Mouse (Mus musculus): Measurements from ENCODE around the gene Mapkapk3. TPM values are rescaled to one million over a fixed set of nuclear protein-coding genes. Genes with fewer than 3 reads are reported as not detected.
A peak's percentile ranks its signal among the peaks of the same experiment; 100 is the strongest.

Gene Mapkapk3
- total RNA-seq, 2 experiments from 2014 or later: 1.9 to 2.7 TPM

DNA sequence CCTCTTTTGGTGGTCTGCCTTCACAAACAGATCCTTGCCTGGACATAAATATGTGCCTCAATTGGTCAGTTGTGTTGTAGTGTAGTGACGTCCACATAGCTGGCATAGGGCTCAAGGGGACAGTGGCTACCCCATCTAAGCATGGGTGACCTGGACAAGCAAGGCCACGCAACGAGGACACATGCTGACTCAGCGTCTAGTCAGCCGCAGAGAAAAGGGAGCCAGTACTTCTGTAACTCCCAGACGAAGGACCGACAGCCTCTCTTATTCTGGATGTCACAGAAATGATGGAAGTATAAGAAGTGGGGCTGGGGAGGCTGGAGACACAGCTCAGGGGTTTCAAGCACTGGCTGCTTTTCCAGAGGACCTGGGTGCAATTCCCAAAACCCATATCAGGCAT, 12.1 kb downstream of the Mapkapk3 start:
- intact Hi-C loops (cut with DNase I): loop anchor here (5.0 kb wide), 1 partner anchor 375 kb away; no protein-coding TSS in a partner anchor
- no peak for DNase-seq (ENCODE audit: extremely low spot score in 1 of 2, low spot score in 2 of 2)

DNA sequence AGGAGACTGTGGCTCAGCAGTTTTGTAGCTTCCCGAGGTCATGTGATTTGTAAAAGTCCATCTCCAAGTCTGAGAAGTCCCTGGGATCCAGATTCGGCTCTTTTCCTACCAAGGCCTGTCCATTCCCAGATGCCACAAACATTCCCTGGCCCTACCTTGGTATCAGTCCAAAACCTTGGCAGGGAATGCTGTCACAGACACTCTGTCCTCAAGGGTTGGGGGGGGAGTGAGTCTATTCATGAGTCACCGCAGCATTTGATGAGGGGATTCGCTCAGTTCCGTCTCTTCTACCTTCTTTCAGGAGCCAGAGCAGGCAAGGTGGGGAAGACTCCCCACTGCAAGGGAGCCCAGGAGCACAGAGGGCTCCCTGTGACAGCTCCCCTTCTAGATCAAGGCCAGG, 14.0 kb downstream of the Mapkapk3 start:
- DNase-seq (ENCODE audit: extremely low spot score in 1 of 2, low spot score in 2 of 2): no peak
- intact Hi-C loops (cut with DNase I): loop anchor here (5.0 kb wide), 1 partner anchor 373 kb away; no protein-coding TSS in a partner anchor

DNA sequence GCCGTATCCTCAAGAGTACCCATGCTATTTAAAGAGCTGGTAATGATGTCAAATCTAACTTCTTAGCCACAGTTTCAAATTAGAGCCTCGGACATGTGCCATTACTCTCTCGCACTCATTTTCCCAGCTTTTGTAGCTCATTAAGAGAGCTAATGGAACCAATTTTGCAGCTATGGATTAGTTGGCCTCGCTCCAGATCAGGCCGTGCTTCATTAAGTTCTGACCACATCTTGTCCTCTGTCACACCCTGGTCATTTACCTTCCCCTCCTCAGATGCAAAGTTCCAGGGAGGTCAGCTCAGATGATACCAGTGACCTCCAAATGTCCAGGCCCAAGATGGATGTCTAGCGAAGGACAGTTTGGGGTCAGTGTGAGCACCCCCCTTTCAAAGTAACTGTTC, 14.9 kb downstream of the Mapkapk3 start:
- intact Hi-C loops (cut with DNase I): loop anchor here (5.0 kb wide), 1 partner anchor 372 kb away; no protein-coding TSS in a partner anchor
- no peak for DNase-seq (ENCODE audit: extremely low spot score in 1 of 2, low spot score in 2 of 2)

DNA sequence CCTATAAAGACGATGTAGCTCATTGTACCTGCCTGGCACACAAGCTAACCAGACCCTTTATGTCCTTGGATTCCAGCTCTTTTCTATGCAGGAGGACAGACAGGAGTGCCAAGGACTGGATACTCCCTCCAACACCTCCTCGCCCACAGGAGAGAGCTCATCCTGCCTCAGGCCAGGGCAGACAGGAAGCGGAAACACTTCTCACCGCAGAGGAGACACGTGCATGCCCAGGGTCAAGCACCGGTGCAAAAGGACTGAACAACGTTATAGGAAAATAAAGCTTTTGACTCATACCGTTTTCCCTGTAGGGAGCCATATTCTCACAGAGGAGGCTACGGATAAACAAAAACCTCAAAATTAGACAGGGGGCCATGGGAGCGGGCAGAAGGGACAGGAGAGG, 16.5 kb downstream of the Mapkapk3 start:
- DNase-seq (ENCODE audit: extremely low spot score in 1 of 2, low spot score in 2 of 2): no peak
- intact Hi-C loops (cut with DNase I): no loop called here

DNA sequence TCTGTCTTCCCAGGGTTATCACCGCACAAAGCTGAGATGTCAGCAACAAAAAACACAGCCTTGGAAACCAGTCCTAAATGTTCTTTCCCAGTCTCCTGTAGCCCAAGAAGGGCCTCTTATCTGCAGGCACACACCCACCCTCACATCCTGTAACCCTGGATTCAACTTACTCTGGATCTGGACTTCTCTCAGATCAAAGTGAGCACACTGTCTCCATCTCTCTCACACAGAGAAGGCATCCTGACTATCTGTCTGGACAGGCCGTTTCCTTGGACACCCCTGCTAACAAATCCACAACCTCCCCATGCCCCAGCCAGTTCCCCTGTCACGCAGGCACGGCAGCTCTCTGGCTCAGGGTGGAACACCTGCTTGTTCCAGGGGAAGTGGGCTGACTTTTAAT, 17.4 kb downstream of the Mapkapk3 start:
- intact Hi-C loops (cut with DNase I): no loop called here
- no peak for DNase-seq (ENCODE audit: extremely low spot score in 1 of 2, low spot score in 2 of 2)

DNA sequence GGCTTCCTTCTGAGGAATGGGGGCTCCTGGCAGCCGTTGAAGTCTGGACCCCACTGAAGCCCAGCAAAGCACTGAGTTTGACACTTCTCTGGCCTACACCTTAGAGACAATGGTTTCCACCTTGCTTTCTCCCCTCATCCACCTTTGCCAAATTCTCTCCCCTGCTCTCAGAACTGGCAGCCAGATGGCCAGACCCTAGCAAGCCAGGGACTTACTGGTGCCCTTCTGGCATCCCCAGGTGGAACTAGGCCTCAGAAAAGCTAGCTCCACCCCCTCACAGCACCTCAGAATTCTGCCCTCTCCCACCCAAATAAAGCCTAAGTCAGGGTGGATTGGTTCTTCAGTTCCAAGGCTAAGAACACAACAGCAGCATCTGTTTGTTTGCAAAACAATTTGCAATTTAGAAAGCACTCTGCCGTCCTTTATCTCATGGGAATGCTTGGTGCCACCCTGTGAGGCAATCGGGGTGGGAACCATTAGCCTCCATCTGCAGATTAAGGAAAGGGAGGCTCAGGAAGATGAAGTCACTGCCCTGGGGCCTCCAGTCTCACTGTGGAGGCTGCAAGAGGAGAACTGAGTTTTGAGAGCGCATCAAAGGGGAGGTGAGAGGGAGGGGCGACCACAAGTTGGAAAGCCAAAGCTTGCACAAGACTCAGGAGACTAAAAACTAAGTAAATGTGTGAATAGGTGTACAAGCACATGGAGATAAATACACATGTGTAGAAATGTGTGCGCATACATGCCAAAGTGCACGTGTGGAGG, 18.3 kb downstream of the Mapkapk3 start:
- no peak for DNase-seq (ENCODE audit: extremely low spot score in 1 of 2, low spot score in 2 of 2)
- intact Hi-C loops (cut with DNase I): no loop called here

DNA sequence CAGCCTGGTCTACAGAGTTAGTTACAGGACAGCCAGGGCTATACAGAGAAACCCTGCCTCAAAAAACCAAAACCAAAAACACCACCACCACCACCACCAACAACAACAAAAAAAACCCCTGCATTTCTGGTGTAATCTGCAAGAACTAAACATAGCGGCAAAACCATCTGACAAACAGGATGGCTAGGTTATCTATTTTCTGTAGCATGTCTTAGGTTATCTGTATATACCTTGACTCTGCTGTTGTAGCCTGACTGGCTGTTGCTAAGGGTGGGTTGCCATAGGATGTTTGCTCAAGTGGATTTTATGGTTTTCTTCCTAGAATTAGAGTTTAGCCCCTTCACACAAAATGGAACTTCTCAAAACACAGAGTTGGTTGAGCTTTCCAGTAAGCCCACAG, 19.9 kb downstream of the Mapkapk3 start:
- intact Hi-C loops (cut with DNase I): no loop called here
- DNase-seq (ENCODE audit: extremely low spot score in 1 of 2, low spot score in 2 of 2): no peak

DNA sequence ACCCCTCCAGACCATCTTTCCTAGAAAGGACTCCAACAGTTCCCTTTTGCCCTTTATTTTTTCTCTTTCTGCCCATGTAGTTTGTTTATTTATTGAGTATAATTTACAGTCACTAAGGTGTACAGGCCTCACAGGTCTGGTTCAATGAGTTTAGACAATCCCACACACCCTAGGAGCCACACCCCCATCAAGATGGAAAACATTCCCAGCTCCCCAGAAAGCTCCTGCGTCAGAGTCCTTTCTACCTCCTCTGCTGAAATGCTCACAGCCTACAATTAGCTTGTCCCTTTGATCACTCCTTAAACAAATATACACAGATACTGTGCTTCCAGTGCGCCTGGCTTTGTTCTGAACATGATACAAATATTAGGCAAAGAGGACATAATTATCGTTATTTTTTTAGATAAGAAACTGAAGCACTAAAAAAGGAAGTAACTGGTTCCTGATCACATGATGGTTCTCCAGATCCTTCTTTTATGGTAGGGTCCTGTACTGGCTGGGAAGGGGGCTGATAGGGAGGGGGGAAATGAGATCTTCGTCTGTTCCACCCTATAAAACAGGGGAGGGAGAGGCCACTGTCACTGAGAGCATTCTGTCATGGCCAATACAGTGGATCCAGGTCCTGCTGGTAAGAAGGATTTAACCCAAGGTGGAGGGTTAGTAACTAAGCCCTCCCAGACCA, 21.8 kb downstream of the Mapkapk3 start:
- intact Hi-C loops (cut with DNase I): no loop called here
- DNase-seq (ENCODE audit: extremely low spot score in 1 of 2, low spot score in 2 of 2): no peak

DNA sequence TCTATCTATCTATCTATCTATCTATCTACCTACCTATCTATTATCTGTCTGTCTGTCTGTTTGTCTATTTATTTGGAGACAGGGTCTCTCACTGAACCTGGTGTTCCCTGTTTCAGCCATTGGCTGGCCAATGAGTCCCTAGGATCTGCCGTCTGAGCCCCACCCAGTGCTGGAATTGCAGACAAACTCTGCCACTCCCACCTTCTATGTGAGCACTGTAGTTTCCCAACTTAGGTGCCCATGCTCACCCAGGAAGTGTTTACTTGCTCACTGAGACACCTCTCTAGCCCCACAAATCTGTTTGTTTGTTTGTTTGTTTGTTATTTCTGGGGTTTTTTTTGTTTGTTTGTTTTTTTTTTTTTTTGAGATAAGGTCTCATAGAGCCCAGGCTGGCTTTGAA, 22.6 kb downstream of the Mapkapk3 start:
- intact Hi-C loops (cut with DNase I): no loop called here
- no peak for DNase-seq (ENCODE audit: extremely low spot score in 1 of 2, low spot score in 2 of 2)

DNA sequence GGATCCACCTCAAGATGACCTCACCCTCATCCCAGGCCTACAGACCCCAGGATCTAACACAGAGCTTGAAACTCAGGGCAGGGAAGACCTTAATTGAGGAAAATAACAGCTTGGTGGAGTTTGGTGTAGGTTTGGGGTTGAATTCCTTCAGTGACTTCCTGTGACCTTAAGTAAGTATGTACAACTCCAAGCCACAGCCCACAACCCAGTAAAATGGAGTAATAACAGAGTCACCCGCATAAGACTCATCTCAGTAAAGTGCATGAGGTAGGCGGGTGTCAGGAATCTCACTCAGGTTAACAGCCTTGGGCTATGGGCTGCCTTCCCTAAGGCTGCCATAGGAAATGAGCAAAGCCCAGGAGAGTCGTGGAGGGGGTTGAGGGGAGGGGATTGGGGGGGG, 24.9 kb downstream of the Mapkapk3 start:
- intact Hi-C loops (cut with DNase I): no loop called here
- no peak for DNase-seq (ENCODE audit: extremely low spot score in 1 of 2, low spot score in 2 of 2)

DNA sequence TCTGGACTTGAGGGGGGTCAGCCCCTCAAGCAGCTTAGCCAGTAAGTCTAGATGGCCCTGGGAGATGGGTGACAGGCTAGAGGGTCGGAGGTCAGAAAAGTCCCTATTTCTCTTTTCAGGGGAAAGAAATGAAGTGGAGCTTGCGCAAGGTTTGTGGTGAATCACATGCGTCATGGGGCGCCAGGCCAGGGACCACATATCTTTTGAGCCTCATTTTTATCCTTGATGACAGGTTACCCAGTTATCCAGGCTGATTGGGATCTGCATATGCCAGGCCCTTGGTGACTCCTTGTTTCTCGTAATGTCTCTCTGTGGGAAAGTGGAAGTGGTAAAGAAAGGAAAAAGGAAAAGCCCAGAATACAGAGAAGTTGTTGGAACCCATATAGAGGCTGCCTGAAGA, 25.8 kb downstream of the Mapkapk3 start:
- intact Hi-C loops (cut with DNase I): no loop called here
- DNase-seq (ENCODE audit: extremely low spot score in 1 of 2, low spot score in 2 of 2): no peak

DNA sequence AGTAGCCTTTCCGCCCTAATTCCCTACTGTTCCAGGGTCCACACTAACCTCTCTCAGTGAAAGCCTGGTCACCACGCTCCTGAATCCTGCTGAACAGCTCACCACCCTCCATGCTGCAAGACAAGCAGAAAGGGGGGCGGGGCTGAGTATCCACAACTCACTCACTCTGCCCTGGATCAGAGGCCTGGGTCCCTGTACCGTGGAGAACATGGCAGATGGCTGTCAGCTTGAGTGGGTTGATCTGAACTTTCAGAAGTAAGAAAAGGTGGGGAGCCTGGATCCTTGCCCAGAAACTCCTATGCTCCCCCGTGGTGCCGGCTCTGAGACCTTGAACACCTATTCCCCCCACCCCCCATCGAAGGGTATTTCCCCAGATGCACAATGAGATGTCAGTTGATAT, 27.3 kb downstream of the Mapkapk3 start:
- intact Hi-C loops (cut with DNase I): no loop called here
- DNase-seq (ENCODE audit: extremely low spot score in 1 of 2, low spot score in 2 of 2): peak in 1 of 2 experiments; percentile 40

DNA sequence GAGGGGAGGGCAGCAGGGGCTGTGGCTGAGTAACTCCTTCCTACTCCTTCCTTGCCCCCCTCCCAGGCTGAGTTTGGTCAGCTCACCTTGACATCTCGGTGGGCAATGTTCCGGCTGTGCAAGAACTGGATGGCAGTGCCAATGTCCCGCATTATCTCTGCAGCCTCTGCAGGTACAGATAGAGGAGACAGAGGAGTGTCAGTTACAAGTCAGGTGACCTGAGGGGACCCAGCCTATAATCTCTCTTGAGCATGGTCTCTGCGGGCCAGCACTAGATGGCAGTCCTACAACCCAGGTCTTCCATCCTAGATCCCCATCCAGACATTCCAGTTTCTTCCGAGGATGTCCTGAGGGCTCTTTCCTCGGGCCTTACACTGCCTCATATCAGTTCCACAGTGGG, 27.9 kb downstream of the Mapkapk3 start:
- DNase-seq (ENCODE audit: extremely low spot score in 1 of 2, low spot score in 2 of 2): no peak
- intact Hi-C loops (cut with DNase I): no loop called here

DNA sequence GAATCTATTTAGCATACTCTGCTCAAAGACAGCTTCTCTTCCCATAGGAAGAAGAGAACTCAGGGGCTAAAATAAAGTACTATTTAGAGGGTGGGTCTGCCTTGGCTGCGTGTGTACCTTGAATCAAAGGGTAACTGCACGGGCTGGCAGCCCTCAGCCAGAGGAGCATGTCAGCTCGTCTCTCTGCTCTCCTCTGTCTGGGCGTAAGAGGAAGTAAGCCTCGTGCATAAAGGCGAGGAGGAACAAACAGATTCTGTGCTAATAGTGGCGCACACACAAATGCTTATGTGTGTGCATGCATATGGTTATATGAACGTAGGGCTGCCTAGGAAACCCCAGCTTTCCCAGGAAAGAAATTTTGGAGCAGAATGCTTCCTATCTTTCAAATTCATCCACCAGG, 28.8 kb downstream of the Mapkapk3 start:
- peak in 1 of 2 experiments; percentile 36 for DNase-seq (ENCODE audit: extremely low spot score in 1 of 2, low spot score in 2 of 2)
- intact Hi-C loops (cut with DNase I): no loop called here

DNA sequence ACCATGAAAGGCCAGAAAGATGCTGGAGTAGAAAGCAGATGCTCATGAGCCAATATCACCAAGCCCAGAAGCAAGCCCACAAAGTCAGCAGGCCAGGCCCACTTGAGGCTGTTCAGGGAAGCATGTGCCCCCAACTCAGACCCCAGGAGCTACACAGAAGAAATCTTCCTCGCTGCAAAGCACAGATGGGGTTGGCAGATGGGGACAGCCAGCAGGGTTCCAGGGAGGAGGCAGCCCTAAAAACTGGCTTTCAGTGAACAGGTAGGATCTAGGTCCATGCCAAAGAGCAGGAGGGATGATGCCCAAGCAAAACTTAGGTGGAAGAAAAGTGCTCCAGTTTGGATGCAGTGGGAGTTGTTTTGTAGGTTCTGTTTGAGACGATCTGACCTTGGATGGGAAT, 29.2 kb downstream of the Mapkapk3 start:
- DNase-seq (ENCODE audit: extremely low spot score in 1 of 2, low spot score in 2 of 2): no peak
- intact Hi-C loops (cut with DNase I): no loop called here

DNA sequence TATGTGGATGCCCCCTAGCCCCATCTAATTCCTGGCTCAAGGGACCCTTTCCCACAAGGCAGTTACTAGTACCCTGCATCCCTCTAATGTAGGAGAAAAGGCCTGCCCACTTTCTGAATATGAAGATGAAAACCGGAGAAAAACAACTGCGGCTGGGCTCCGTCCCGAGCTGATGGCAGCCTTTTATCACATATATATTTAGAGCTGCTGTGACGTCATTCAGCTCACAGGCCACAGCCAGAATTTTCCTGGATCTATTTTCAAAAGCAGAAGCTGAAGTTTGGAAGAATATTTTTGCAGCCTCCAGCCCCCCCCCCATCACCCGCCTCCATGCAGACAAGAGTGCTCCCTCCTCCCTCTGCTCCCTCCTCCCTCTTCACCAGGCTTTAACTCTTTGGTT, 30.1 kb downstream of the Mapkapk3 start:
- intact Hi-C loops (cut with DNase I): no loop called here
- peak; percentile 49 to 84 for DNase-seq (ENCODE audit: extremely low spot score in 1 of 2, low spot score in 2 of 2)

DNA sequence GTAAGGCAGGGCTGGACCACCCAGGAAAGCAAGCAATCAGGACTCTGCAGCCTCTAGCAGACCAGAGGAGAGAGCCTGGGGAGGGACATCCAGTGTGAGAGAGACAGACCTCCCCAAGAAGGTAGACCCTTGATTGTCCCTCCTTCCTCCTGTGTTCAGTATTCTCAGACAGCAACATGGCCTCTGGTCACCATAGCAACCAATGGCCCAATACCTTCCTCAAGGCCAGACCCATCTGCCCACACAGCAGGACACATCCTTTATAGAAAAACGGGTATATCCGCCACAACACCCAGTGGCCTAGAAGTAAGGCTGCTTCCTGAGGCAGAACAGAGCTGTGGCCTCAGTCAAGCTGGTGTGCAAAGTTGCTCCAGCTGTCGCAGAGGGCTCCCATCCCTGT, 34.1 kb downstream of the Mapkapk3 start:
- no peak for DNase-seq (ENCODE audit: extremely low spot score in 1 of 2, low spot score in 2 of 2)
- intact Hi-C loops (cut with DNase I): no loop called here

DNA sequence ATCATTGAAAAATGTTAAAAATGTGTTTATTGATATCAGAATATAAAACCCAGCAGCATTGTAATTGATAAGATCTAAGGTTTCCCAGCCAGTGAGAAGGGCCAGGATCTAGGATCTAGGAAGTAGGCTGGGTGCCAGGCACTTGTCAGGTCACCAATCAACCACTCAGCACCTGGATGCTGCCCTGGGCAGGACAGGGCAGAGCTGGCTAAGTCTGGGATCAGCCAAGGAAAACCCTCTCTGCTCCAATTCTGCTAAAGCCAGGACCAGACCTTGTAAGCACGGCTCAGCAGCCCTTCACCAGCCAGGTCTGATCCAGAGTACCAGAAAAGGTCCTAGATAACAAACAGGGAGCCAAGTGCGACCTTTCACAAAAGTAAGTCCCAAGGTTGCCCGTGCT, 34.8 kb downstream of the Mapkapk3 start:
- intact Hi-C loops (cut with DNase I): no loop called here

DNA sequence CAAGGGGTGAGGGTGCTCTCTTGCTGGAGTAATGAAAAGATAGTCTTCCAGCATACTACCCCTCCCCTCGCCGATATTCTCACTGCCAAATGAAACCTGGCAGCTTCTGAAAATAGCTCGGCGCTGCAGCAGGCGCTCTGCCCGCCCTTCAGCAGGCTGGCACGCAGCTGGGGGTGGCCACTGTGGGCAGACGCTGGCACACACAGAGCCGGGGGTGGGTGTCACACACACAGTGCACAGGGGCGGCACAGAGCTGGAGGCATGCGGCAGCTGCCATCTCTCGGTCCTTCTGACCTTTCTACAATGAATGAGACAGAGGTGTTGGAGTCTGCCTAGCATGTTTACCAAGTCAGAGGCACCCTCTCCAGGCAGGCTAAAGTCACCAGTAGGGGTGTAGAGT, 35.2 kb downstream of the Mapkapk3 start:
- intact Hi-C loops (cut with DNase I): no loop called here

More for the DNA sequence above, 34.8 kb downstream of the Mapkapk3 start:
- DNase-seq (ENCODE audit: extremely low spot score in 1 of 2, low spot score in 2 of 2): no peak

DNA sequence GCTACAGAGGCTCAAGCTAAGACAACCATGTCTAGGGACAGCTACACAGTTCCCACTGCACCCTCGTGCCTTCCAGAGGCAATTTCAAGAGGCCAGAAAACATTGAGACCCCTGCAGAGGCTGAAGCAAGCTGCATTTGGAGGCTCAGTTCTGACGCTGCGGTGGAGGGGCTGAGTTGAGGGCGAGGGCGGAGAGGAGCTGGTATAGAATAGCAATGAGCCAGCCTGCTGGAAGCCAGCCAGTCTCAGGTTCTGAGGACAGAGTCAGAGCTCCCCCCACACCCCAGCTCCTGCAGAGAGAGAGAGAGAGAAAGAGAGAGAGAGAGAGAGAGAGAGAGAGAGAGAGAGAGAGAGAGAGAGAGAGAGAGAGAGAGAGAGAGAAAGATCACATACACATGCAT, 37.5 kb downstream of the Mapkapk3 start:
- intact Hi-C loops (cut with DNase I): no loop called here
- peak; percentile 65 to 83 for DNase-seq (ENCODE audit: extremely low spot score in 1 of 2, low spot score in 2 of 2)

More for the DNA sequence above, 35.2 kb downstream of the Mapkapk3 start:
- DNase-seq (ENCODE audit: extremely low spot score in 1 of 2, low spot score in 2 of 2): peak; percentile 75 to 81
